8 mouse cellular contexts compared by ENCODE assay signal in genomic region chr7:130762071-130762897, GRCm38 (mm10). TPM values are rescaled to one million over a fixed set of nuclear protein-coding genes. Genes with fewer than 3 reads are reported as not detected.
A peak's percentile ranks its signal among the peaks of the same experiment; 100 is the strongest.
DNase-seq lines count a peak whose midpoint lies in the region; ATAC-seq and TF ChIP-seq lines count a peak whose summit lies in the region.

No protein-coding gene starts in this region.

- H3K9me3 ChIP-seq in forebrain, embryonic 15.5 days = no peaks in the 10 kb centered on the region
- no peaks in the 10 kb centered on the region for H3K9me3 ChIP-seq in lung, embryonic 14.5 days (ENCODE audit: low read depth, low read length)

- TF ChIP-seq POLR2A in olfactory bulb, adult 2 months (IDR thresholded peaks at IDR 0.05; ENCODE audit: insufficient read depth, low read depth, low read length) = no peak

- no peak overlapping the region for H3K9ac ChIP-seq in forebrain, embryonic 15.5 days (replicated peaks)
- H3K9ac ChIP-seq in lung, embryonic 14.5 days = no peak overlapping the region

- peak; percentile 82 for DNase-seq in NIH3T3 (ENCODE audit: low read depth)
- peak; percentile 73 to 75 for DNase-seq in cerebellum, adult 18-20 months
- DNase-seq in heart, postnatal 4 days = peak; percentile 81
- DNase-seq in layer of hippocampus, adult 11-12 months (ENCODE audit: low spot score) = peak; percentile 79
- peak; percentile 93 for DNase-seq in lung, embryonic 14.5 days
- DNase-seq in thymus, postnatal 10 days (ENCODE audit: low spot score in 2 of 2) = peak; percentile 28 to 67

- H3K27me3 ChIP-seq in forebrain, embryonic 15.5 days = no peaks in the 10 kb centered on the region
- no peaks in the 10 kb centered on the region for H3K27me3 ChIP-seq in lung, embryonic 14.5 days (ENCODE audit: insufficient read depth, low read length)

- 34% methylated on average over 17 of the region's 17 CpGs for WGBS in forebrain, embryonic 15.5 days
- 29% methylated on average over 17 of the region's 17 CpGs for WGBS in lung, embryonic 14.5 days
- WGBS in olfactory bulb, adult 2 months = 24% methylated on average over 17 of the region's 17 CpGs

- H3K36me3 ChIP-seq in forebrain, embryonic 15.5 days = peaks cover 59% of the 10 kb centered on the region
- peaks cover 19% of the 10 kb centered on the region for H3K36me3 ChIP-seq in lung, embryonic 14.5 days (ENCODE audit: insufficient read depth)

- H3K27ac ChIP-seq in forebrain, embryonic 15.5 days (replicated peaks) = peak overlapping the region; percentile 68
- no peak overlapping the region for H3K27ac ChIP-seq in lung, embryonic 14.5 days (ENCODE audit: low read depth)
- no peak overlapping the region for H3K27ac ChIP-seq in olfactory bulb, adult 2 months (ENCODE audit: insufficient read depth, low read depth, low read length)

- TF ChIP-seq CTCF in lung, embryonic 14.5 days (IDR thresholded peaks at IDR 0.05; ENCODE audit: low read depth) = peak; percentile 83
- peak; percentile 9; the same call in 1 of the 2 replicates for TF ChIP-seq CTCF in olfactory bulb, adult 2 months (IDR thresholded peaks at IDR 0.05; ENCODE audit: insufficient read depth, low read depth, low read length)

- no peak overlapping the region for H3K4me3 ChIP-seq in forebrain, embryonic 15.5 days
- H3K4me3 ChIP-seq in lung, embryonic 14.5 days (ENCODE audit: low read depth, low read length) = no peak overlapping the region
- H3K4me3 ChIP-seq in olfactory bulb, adult 2 months (ENCODE audit: insufficient read depth, low read depth, low read length) = no peak overlapping the region

- H3K4me2 ChIP-seq in forebrain, embryonic 15.5 days (replicated peaks) = no peak overlapping the region
- H3K4me2 ChIP-seq in lung, embryonic 14.5 days = no peak overlapping the region

- H3K4me1 ChIP-seq in forebrain, embryonic 15.5 days = peaks cover 4% of the 10 kb centered on the region
- no peaks in the 10 kb centered on the region; the same call in 1 of the 2 replicates for H3K4me1 ChIP-seq in lung, embryonic 14.5 days (ENCODE audit: insufficient read depth)
- peaks cover 4% of the 10 kb centered on the region for H3K4me1 ChIP-seq in olfactory bulb, adult 2 months (ENCODE audit: control insufficient read depth, insufficient read depth, low read length)

- peak; percentile 73 for ATAC-seq in forebrain, embryonic 15.5 days (replicated peaks)
- ATAC-seq in lung, embryonic 14.5 days (ENCODE audit: insufficient read depth) = peak; percentile 70

RNA-seq across cellular contexts. Expression of gene Btbd16, which starts 11.6 kb away (rescaled TPM):
- not detected in 2 replicates for polyA plus RNA-seq in forebrain, embryonic 15.5 days (2015; fragmentation: Nextera tagmentation; extraction: Ambion mirVana)
- under 1 TPM; 0.16 to 0.24 TPM for total RNA-seq in heart, postnatal 4 days (2021)
- polyA plus RNA-seq in lung, embryonic 14.5 days (2014; fragmentation: Nextera tagmentation; extraction: Ambion mirVana) = not detected in 2 replicates
- not detected in 2 replicates for polyA plus RNA-seq in olfactory bulb, adult 2 months (2012; ENCODE audit: insufficient read depth, insufficient read length, low replicate concordance, missing spikeins)
